Mouse (Mus musculus): ENCODE measurements around the gene Nps.
"Not testable (repeated sequence)": the region's sequence is repeated elsewhere in the genome, so short reads cannot be mapped to it uniquely, and the experiment has no call there.

Gene Nps

DNA sequence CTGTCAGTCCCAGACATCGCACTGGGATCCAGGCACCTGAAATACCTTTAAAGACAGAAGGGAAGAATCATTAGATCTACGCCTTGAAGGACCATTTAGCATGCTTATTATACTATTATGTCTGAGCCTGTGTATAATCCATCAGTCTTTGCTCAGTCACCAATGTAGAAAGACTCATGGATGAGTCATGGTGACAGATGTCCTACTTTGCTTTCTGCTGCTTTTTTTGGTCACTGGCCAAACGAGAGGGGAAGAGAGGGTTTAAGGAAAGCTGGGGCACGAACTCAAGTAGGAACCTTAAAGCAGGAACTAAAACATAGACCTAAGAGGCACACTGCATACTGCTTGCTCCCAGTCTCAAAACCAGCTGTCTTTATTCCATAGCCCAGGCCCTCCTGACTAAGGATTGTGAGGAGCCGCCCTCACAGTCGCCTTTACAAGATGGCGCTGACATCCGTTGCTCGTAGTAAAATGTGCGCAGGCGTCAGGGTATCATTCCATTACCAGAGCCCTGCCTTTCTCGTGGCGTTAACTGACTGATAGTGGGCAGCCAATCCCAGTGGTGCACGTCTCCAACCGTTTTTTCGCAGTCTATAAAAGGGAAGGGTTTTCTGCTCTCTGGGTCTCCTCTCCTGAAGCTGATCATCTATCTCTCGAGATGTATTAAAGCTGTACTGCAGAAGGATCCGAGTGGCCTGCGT, at the start of gene Nps:
Gene Nps, plus strand, starts transcription at position 651 of the 701 bp plus-strand sequence.
- DNase-seq (ENCODE audit: low spot score), result not testable (repeated sequence)

DNA sequence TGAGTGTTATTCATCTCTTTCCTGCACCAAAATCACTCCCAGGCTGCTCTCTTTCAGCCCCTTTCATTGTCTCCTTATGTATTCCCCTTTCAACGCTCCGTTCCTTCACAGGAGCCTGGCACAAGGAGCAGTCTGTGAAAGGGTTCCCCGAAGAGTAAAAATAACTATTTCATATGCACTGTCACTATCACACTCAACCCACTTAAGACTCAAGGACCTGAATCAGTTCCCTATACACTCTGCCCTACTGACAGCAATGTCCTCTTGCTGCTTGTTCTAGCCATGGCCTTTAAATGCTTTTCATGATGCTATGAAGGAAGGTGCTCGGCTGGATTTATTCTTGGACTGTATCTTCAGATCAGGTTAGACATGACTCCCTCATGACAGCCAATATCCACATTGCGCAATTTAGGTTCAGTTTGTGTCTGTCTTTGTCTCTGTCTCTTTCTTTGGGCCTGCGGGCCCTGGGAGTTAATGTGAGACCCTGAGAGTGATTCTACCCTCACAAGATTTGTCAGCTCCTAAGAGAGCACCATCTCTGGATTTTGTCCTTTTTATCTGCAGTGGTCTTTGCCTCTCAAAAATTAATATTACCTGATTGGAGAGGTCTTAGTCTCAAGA, 49.4 kb upstream of the Nps start:
- no peak for DNase-seq (ENCODE audit: low spot score)

DNA sequence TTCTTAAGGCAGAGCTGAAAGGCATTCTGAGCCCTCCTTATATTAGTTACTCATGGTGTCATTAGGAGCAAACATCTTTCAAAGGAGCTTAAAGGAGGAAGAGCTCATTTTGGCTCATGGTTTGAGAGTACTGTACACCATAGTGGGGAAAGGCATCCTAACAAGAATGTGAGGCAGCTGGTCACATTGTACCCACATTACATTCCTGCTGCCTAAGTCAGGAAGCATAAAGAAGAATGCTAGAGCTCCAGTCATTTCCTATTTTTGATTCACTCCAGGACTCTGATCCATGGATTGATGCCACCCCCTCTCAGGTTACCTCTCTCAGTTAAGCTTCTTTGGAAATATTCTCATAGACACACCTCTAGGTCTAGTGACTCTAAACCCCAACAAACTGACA, 48.2 kb upstream of the Nps start:
- no peak for DNase-seq (ENCODE audit: low spot score)

DNA sequence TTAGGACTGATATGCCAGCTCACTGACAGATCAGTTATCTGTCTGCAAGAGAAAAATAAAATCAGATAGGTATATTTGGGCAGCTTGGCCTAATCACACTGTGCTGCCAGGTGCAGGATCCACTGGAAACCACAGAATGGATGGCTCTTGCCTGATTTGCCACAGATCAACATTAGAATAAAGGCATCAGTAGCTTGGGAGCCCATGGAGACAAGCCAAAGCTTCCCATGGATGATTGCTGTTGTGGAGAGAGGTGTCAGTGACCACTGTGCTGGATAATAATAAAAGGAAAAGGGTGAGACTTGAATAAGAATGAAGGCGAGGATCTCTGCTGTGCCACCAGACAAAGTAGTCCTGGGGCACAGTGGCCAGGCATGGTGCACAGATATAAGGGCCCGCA, 47.7 kb upstream of the Nps start:
- DNase-seq (ENCODE audit: low spot score), result no peak

DNA sequence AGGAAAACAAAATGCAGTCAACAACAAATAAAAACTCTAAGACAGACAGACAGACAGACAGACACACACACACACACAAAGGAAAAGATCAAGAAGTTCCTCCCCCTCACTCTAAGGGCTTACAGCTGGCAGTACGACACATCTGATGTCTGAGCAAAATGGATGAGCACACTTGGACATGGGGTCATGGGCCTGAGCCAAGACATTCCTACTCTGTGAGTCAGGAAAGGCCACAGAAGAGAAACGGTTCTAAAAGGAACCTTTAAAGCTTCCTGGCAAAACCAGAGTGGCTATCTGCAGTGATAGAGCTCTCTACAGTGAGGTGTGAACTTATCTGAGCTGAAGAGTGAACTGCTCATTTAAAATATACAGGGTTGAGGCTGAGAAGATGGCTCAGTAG, 46.0 kb upstream of the Nps start:
- peak; percentile 22 for DNase-seq (ENCODE audit: low spot score)

DNA sequence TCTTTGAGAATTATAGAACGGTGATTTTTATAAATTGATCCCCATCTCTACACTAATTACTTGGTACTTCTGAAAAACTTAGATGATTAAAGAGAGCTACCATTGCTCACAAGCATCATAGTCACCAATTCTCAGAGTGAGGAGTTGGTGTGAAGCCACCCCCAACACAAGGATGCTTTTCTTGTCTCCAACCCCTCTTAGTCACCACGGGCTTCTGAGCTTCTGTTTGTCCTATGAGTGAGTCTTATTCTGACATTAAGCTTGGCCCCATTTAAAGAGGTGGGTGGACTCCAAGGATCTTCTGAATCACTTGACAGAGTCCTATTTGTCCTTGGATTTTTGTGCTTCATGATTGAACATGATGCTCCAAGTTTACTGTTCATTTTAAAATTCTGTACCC, 37.0 kb upstream of the Nps start:
- DNase-seq (ENCODE audit: low spot score), result no peak

DNA sequence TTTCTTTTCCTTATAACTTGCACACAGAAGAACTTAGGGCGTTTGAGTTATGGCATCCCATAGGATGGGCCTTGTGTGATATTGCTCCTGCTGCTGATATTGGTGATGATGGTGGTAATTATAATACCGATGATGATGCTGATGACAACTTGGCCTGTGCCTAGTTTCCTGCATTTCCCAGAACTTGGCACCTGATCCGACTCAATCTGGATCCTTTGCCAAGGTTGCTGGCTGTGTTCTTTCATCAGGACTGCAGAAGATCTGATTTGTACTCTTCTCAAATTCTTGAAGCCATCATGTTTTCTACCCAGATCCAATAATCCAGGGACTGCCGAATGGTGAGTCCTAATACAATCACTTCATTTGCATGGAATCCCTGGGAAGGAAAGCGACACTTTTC, 32.5 kb upstream of the Nps start:
- DNase-seq (ENCODE audit: low spot score), result no peak

DNA sequence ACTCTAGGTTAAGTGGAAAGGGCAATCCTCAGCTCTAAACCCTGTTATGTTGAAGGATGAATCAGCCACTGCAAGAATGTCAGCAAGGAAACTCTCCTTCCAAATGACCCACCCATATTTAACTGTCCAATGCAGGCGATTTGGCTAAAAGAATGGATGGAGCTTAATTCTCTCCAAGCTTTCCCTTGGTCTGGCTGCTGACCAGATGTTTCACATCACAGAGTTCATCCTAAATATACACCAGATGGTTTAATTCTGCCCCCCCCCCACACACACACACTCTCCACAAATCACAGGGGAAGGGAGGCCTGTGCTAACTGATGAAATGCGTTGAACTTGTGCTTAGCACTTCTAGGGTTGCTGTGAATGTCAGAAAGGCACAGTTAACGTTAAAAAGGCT, 21.4 kb upstream of the Nps start:
- no peak for DNase-seq (ENCODE audit: low spot score)

DNA sequence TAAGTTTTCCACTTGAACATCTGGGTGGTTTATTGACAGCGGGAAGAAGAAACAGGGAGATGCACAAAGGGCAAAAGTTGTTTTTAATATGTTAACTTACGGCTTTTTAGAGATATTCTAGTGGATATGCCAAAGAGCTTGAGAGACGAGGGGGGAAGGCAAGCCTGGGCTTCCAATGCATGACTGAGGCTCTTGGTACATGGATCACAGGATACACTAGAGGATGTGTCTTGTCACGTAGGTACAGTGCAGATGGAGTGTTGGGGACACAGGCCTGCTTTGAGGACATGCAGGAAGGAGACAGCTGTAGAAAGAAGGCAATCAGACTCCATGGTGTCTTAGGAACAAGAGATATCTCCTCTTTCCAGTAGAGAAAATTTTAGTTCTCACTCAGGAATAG, 19.1 kb upstream of the Nps start:
- DNase-seq (ENCODE audit: low spot score), result no peak

DNA sequence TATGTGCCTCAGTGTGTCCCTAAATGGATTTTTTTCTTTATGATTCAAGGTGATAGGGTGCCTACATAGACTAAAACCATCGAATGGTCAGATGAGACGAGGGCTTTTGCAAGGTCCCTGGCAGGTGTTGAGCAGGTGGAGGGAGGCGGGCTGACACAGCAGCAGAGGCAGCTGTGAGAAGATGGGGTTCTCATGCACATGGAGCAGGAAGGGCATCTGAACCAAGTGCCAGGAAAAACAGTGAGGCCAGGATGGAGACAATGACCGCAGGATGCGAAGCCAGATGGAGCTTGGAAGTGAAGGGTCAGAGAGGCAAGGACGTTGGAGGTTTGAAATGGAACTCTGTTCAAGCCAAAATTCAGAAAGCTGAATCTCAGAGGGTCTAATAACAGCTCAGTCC, 18.5 kb upstream of the Nps start:
- no peak for DNase-seq (ENCODE audit: low spot score)

DNA sequence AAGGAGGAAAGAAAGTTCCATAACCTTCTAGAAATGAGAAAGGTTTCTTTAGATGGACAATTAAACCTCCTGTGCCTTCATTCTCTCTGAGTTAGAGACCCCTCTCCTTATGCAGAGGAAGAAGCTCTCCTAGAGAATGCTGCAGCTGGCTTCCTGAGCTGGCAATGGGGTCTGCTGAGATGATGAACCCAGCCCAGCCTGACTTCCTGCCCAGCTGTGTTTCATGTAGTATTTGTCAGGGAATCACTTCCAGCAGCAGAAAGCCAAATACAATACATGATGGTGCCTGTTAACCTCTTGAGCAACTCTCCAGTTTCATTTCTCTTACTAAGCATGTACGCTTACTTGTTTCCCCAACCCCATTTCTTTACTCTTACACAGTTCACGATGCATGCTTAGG, 17.9 kb upstream of the Nps start:
- no peak for DNase-seq (ENCODE audit: low spot score)

DNA sequence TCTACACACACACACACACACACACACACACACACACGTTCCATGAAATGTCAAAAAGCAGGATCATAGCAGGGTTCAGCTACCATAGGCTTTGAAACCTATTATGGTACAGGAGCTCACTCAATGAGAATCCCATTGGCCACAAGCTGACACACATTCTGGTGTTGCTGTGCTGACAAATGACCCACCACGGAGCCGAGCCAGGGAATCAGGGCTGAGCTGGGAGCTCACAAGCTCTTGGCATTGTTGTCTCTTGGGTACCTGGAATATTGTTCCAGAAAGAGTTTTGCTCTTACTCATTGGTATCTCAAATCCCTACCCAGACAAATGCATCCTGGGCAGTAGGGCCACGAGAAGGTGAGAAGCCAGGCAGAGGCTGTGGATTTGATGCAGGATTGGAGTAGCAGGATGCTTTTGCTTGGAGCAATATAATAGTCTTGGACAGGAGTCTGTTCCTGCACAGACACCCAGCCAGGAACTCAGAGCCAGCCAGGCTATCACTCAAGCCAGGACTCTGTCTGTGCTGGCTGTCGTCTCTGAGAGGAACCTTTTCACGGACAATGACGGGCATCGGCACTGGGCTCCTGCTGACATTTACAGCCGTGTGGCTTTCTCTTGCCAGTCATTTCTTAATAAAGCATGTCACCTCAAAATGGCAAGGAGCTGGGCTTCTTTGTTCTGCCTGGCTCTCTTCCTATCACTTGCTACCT, 14.2 kb upstream of the Nps start:
- DNase-seq (ENCODE audit: low spot score), result no peak

DNA sequence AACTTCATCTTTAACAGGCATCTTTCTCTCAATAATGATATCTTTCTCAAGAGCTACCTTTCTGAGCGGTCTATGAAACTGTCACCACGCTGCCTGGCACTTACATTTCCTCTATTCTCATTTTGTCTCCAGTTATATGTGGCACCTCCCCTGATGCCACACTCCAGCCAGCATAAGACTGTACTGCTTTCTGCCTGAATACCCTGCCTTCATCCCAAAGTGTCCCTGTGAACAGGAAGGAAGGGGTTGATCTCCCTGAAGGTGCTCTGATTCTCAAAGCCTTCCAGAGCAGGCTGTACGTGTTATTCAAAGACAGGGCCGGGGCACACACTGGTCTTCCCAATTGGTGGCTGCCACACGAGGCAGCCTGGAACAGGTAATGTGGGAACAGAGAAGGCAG, 12.1 kb upstream of the Nps start:
- DNase-seq (ENCODE audit: low spot score), result no peak

DNA sequence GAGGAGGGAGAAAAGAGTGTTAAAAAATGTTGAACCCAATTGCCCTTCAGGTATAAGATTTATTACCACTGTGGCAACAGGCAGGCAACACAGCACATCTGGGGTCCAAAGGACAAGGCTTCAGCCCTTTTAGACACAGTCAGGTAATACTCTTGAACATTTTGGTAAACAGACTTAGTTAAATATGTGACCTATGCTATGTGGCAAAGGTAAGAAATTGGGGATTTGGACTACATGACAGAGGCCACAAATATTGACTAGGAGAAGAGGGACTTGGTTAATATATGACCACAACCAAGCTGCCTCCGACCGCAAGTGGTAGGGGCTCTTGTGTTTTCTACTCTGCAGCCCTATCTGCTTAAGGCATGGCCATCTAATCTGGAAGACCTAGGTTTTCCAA, 5.3 kb upstream of the Nps start:
- DNase-seq (ENCODE audit: low spot score), result no peak

DNA sequence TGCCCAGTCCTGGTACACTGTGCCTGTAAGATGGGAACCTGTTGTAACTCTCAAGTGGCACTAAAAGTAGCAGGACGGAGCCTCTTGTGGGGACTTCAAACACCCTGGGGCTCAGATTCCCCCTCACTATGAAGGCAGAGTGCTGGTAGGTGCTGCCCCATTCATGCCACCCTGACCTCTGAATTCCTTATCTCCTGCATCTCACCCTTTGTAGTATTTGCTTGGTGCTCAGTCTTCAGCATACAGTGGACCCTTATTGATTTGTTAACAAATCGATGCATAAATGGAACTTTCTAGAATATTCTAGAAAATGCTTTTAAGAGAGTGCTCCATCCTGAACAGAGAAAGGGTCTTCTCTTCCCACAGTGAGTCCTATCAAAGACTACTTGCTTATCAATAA, 4.1 kb upstream of the Nps start:
- no peak for DNase-seq (ENCODE audit: low spot score)

DNA sequence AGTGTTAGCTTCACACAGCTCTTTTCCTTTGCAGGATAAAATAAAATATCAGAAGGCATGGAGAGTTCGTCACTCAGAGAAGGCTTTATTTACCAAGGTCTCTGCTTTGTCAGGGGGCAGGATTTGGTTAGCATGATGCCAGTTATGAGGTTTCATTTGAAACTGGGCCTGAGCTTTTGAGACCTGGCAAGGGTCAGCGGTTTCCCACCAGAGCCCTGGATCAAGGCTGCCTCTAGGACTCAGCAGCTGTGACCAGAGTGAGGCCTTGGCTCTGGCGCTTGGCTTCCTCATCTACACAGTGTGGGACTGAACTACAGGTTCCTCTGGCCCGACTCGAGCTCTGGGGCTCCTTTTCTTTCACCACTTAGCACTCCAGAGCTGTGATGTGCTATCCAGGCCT, 12.5 kb downstream of the Nps start:
- no peak for DNase-seq (ENCODE audit: low spot score)

DNA sequence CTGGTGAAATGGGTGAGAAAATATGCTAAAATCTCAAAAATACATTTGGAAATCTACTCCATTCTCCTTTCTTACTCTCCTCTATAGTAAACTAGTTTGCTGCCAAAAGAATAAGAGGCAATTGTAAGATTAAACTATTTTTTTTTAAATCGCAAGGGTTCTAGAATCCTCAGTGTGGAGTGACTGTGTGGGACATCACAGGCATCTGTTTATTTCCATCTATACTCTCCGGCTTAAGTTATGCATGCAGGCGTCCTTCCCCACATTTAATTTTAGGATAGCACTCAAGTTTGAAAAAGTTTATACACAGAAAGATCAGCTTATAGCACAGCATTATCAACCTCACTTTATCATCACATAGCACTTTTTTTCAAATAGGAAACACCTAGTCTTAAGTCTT, 24.7 kb downstream of the Nps start:
- no peak for DNase-seq (ENCODE audit: low spot score)

DNA sequence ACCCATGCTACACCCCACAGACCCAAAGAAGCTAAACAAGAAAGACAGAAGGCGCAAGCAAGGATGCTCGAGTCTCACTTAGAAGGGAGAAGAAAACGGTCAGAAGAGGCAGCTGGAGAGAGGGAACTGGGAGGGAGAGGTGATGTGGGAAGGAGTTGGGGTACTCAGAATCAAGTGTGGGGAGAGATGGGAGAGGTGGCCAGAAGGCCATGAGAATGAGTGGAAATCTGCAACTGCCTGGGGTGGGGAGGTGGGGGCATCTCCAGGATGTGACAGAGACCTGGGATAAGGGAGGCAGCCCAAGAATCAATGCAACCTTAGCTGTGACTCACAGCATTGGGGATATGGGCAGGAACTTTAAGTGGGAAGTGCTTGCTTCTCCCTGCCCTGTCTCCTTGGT, 31.5 kb downstream of the Nps start:
- DNase-seq (ENCODE audit: low spot score), result no peak

DNA sequence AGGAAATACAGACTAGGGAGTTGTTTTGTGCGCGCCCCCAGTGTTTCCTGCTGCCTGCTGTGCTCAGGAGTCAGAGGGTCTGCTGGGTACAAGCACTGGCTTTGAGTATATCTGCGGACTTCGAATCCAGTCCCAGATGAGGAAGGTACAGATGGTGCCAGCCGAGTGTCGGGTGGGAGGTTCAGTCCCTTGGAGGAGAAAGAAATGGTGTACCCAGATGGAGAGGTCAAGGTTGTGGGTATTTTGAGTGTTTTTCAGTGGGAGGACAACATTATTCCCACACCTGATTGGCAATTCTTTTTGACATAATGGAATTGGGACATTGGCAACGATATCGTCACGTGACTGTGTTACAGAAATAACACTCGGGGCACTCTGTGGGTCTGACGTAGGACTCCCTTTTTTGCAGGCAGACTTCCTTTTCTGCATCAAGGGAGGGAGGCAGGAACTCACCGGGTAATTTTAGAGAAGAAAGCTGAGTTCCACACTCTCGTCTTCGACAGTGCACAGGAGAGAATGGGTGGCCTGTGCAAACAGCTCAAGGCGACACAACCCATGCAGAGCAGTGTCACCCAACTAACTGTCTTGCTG, 33.2 kb downstream of the Nps start:
- no peak for DNase-seq (ENCODE audit: low spot score)

DNA sequence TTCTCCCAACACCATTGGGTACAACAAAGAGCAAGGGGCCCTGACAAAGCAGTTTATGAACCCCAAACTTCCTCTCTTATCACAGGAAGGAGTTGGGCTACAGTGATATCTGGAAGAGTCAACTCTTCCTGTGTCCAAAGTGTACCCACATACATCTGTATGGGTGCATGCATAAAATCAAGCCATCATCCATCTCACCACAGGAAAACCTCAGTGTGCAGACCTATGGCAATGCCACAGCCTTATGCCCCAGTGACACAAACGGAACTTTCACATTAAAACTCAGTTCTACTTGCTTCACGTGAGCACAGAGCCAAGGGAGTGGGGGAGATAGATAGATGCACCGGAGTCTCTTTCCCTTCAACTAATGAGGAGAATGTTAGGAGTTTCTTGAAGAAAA, 36.0 kb downstream of the Nps start:
- DNase-seq (ENCODE audit: low spot score), result no peak

DNA sequence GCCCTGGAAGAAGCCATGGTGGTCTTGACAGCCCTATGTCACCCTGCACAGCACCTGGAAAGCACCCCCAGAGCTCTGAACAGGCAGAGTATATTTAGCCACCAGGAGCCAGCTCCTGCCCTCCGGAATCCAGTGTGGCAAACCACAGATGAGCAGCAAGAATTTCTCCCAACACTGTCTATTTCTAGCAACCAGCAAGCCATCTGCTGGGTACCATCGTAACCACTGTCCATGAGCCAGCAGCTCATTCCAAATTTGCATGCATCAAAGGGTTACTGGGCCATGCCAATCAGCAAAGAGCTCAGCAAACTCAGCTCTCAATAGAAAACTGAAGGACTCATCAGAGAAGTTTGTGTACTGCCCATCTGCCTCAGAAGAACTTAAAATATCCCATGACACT, 46.0 kb downstream of the Nps start:
- DNase-seq (ENCODE audit: low spot score), result no peak
